Mouse (Mus musculus) hindbrain, embryonic 15.5 days (tissue): ENCODE results near the gene Ctsf. TPM values are rescaled to one million over a fixed set of nuclear protein-coding genes. Genes with fewer than 3 reads are reported as not detected.
"Not testable (repeated sequence)": the region's sequence is repeated elsewhere in the genome, so short reads cannot be mapped to it uniquely, and the experiment has no call there.

Source experiments
- ATAC-seq: fragments of 200-750 bp; cut with Nextera tagmentation; 2 replicates; pipeline ENCODE4 v1.8.0; 2017; ENCODE audit warnings: low read depth, moderate number of reproducible peaks, moderate TSS enrichment; ENCODE audit not compliant: low FRiP score
- H3K27ac ChIP-seq: fragments of 300-500 bp; sonication (generic); replicated peaks from 2 replicates; pipeline ENCODE4 v1.5.1; 2015; ENCODE audit warnings: mild to moderate bottlenecking, inconsistent platforms
- H3K27me3 ChIP-seq: fragments of 300-500 bp; sonication (generic); 2 replicates; pipeline ENCODE4 v1.6.1; 2015; ENCODE audit warnings: control low read depth, inconsistent platforms
- H3K36me3 ChIP-seq: fragments of 300-500 bp; sonication (generic); 2 replicates; pipeline ENCODE4 v1.6.1; 2015; ENCODE audit warnings: control low read depth, inconsistent platforms
- H3K4me1 ChIP-seq: fragments of 300-500 bp; sonication (generic); replicated peaks from 2 replicates; pipeline ENCODE4 v1.6.1; 2015; ENCODE audit warnings: control low read depth, inconsistent platforms
- H3K4me2 ChIP-seq: fragments of 300-500 bp; sonication (generic); 2 replicates; pipeline ENCODE4 v1.6.1; 2015; ENCODE audit warnings: moderate library complexity, mild to moderate bottlenecking, inconsistent platforms
- H3K4me3 ChIP-seq: fragments of 300-500 bp; sonication (generic); 2 replicates; pipeline ENCODE4 v1.5.1; 2015; ENCODE audit warnings: mild to moderate bottlenecking, inconsistent platforms
- H3K9ac ChIP-seq: fragments of 300-500 bp; sonication (generic); 2 replicates; pipeline ENCODE4 v1.6.1; 2015; ENCODE audit warnings: inconsistent platforms
- H3K9me3 ChIP-seq: fragments of 300-500 bp; sonication (generic); 2 replicates; pipeline ENCODE4 v1.6.1; 2016; ENCODE audit warnings: control low read depth, inconsistent platforms
- WGBS: fragments of 180-500 bp; shearing (Covaris S2); methylation state at CpG from one replicate; pipeline ENCODE4 v1.1.7; 2015; 5-methylcytosine and 5-hydroxymethylcytosine counted together
- polyA plus RNA-seq: library from polyadenylated mRNA; unstranded; fragments of >200 nt; fragmentation: Nextera tagmentation; extraction: Ambion mirVana; gene quantifications from 2 replicates; pipeline ENCODE4 v1.2.1, GENCODE M21; 2015

Ctsf gene
- polyA plus RNA-seq, result 76.5 and 78.7 TPM in 2 replicates

GRCm38 (mm10) chr19:4854552-4855469, at the start of gene Ctsf:
Ctsf (plus strand) TSS chr19:4855130.
- no peaks in the 10 kb centered on the region for H3K9me3 ChIP-seq
- H3K4me1 ChIP-seq, result peaks cover 16% of the 10 kb centered on the region
- 3% methylated on average over 45 of the region's 45 CpGs for WGBS
- H3K9ac ChIP-seq, result peak within 1 kb of the TSS; percentile 66
- H3K36me3 ChIP-seq, result peaks cover 12% of the 10 kb centered on the region; the same call in 1 of the 2 replicates
- no peaks in the 10 kb centered on the region for H3K27me3 ChIP-seq
- peak; percentile 94 for ATAC-seq
- peak within 1 kb of the TSS; percentile 16; the same call in 1 of the 2 replicates for H3K27ac ChIP-seq
- H3K4me2 ChIP-seq, result peak within 1 kb of the TSS; percentile 81
- peak within 1 kb of the TSS; percentile 54 for H3K4me3 ChIP-seq

GRCm38 (mm10) chr19:4810309-4810708, 44.6 kb upstream of the Ctsf start:
- no peak for ATAC-seq
- Histone ChIP-seq H3K9me3 (no peaks in the 10 kb centered on the region), H3K4me1 (peaks cover 40% of the 10 kb centered on the region), H3K36me3 (no peaks in the 10 kb centered on the region), H3K27me3 (no peaks in the 10 kb centered on the region), H3K4me3 (peak overlapping the region; percentile 80), H3K27ac (peak overlapping the region; percentile 94), H3K9ac (peak overlapping the region; percentile 74), H3K4me2 (peak overlapping the region; percentile 81)
- 0% methylated on average over 14 of the region's 14 CpGs for WGBS

GRCm38 (mm10) chr19:4810746-4811062, 44.2 kb upstream of the Ctsf start:
- Histone ChIP-seq H3K27me3 (no peaks in the 10 kb centered on the region), H3K9me3 (no peaks in the 10 kb centered on the region), H3K36me3 (no peaks in the 10 kb centered on the region), H3K4me1 (peaks cover 39% of the 10 kb centered on the region), H3K4me2 (peak overlapping the region; percentile 81), H3K27ac (peak overlapping the region; percentile 94), H3K9ac (peak overlapping the region; percentile 74), H3K4me3 (peak overlapping the region; percentile 80)
- no peak for ATAC-seq
- WGBS, result 0% methylated on average over 17 of the region's 17 CpGs

GRCm38 (mm10) chr19:4811063-4811908, 43.6 kb upstream of the Ctsf start, which contains the start of the genes Gm21992 and Rbm14:
Gm21992 (minus strand) TSS chr19:4811612.
Rbm14 (minus strand) TSS chr19:4811634.
- Histone ChIP-seq H3K4me1 (peaks cover 39% of the 10 kb centered on the region), H3K9ac (peak within 1 kb of the TSS; percentile 80), H3K27ac (peak within 1 kb of the TSS; percentile 94), H3K4me3 (peak within 1 kb of the TSS; percentile 80), H3K36me3 (no peaks in the 10 kb centered on the region), H3K27me3 (no peaks in the 10 kb centered on the region), H3K4me2 (peak within 1 kb of the TSS; percentile 81), H3K9me3 (no peaks in the 10 kb centered on the region)
- under 1% methylated on average over 83 of the region's 83 CpGs for WGBS
- peak; percentile 99 for ATAC-seq

- Histone ChIP-seq H3K9me3 (no peaks in the 10 kb centered on the region), H3K9ac (peak overlapping the region; percentile 80), H3K36me3 (no peaks in the 10 kb centered on the region), H3K4me1 (peaks cover 39% of the 10 kb centered on the region), H3K4me3 (peak overlapping the region; percentile 80), H3K27me3 (no peaks in the 10 kb centered on the region), H3K27ac (peak overlapping the region; percentile 94), H3K4me2 (peak overlapping the region; percentile 73)
- 6% methylated on average over 12 of the region's 12 CpGs for WGBS
- peak; percentile 40; the same call in 1 of the 2 replicates for ATAC-seq
These were observed 43.1 kb upstream of the Ctsf start for GRCm38 (mm10) chr19:4811909-4812242.

GRCm38 (mm10) chr19:4812334-4812949, 42.5 kb upstream of the Ctsf start:
- WGBS, result 82% methylated on average over 8 of the region's 8 CpGs
- ATAC-seq, H3K36me3 ChIP-seq, H3K27me3 ChIP-seq, H3K9me3 ChIP-seq: not testable (repeated sequence)
- peak overlapping the region; percentile 94 for H3K27ac ChIP-seq
- H3K4me2 ChIP-seq, result peak overlapping the region; percentile 73
- H3K9ac ChIP-seq, result peak overlapping the region; percentile 80
- peaks cover 35% of the 10 kb centered on the region for H3K4me1 ChIP-seq
- peak overlapping the region; percentile 80 for H3K4me3 ChIP-seq

- Histone ChIP-seq H3K9ac (no peak overlapping the region), H3K4me3 (no peak overlapping the region), H3K27ac (no peak overlapping the region), H3K36me3 (no peaks in the 10 kb centered on the region), H3K27me3 (no peaks in the 10 kb centered on the region), H3K4me1 (peaks cover 30% of the 10 kb centered on the region), H3K4me2 (no peak overlapping the region), H3K9me3 (no peaks in the 10 kb centered on the region)
- no peak for ATAC-seq
- 76% methylated on average over 6 of the region's 6 CpGs for whole genome bisulfite sequencing
These were observed 41.9 kb upstream of the Ctsf start for GRCm38 (mm10) chr19:4813015-4813414.

- 66% methylated on average over 1 of the region's 1 CpGs for WGBS
- Histone ChIP-seq H3K4me2 (no peak overlapping the region), H3K36me3 (no peaks in the 10 kb centered on the region), H3K27ac (no peak overlapping the region), H3K27me3 (no peaks in the 10 kb centered on the region), H3K9me3 (no peaks in the 10 kb centered on the region), H3K9ac (no peak overlapping the region), H3K4me3 (no peak overlapping the region), H3K4me1 (peaks cover 2% of the 10 kb centered on the region)
- no peak for ATAC-seq
These were observed 37.6 kb upstream of the Ctsf start for GRCm38 (mm10) chr19:4817182-4817835.

- peak; percentile 61; the same call in 1 of the 2 replicates for ATAC-seq
- WGBS, result 71% methylated on average over 5 of the region's 5 CpGs
- H3K27me3 ChIP-seq, result no peaks in the 10 kb centered on the region
- peaks cover 3% of the 10 kb centered on the region; the same call in 1 of the 2 replicates for H3K36me3 ChIP-seq
- no peaks in the 10 kb centered on the region for H3K4me1 ChIP-seq
- no peak overlapping the region for H3K9ac ChIP-seq
- H3K27ac ChIP-seq, result no peak overlapping the region
- no peaks in the 10 kb centered on the region for H3K9me3 ChIP-seq
- H3K4me2 ChIP-seq, result no peak overlapping the region
- no peak overlapping the region for H3K4me3 ChIP-seq
These were observed 34.1 kb upstream of the Ctsf start for GRCm38 (mm10) chr19:4820678-4821303.

GRCm38 (mm10) chr19:4828444-4829114, 26.4 kb upstream of the Ctsf start:
- Histone ChIP-seq H3K27ac (no peak overlapping the region), H3K9ac (no peak overlapping the region)
- no peak for ATAC-seq

More at GRCm38 (mm10) chr19:4828444-4829114, 26.4 kb upstream of the Ctsf start:
- H3K9me3 ChIP-seq, result no peaks in the 10 kb centered on the region
- H3K36me3 ChIP-seq, result peaks cover 8% of the 10 kb centered on the region
- H3K27me3 ChIP-seq, result no peaks in the 10 kb centered on the region
- no peak overlapping the region for H3K4me2 ChIP-seq
- 65% methylated on average over 16 of the region's 16 CpGs for WGBS
- H3K4me3 ChIP-seq, result no peak overlapping the region
- no peaks in the 10 kb centered on the region for H3K4me1 ChIP-seq
